Mouse (Mus musculus): ENCODE measurements at regions not wholly inside any gene's neighbourhood (a gene's known extent, or its start where the extent isn't known, plus 50 kb on each side); places are given as distances from the start of the nearest gene placed in this dataset.

- no peak for TF ChIP-seq CTCF (IDR thresholded peaks at IDR 0.05; ENCODE audit: control insufficient read depth, insufficient read depth, low read length)
- TF ChIP-seq POLR2A (IDR thresholded peaks at IDR 0.05; ENCODE audit: borderline replicate concordance, control insufficient read depth, low read depth, low read length) = no peak
- Histone ChIP-seq H3K4me3 (replicated peaks; ENCODE audit: control insufficient read depth, low read depth, low read length) (no peak overlapping the region), H3K27ac (ENCODE audit: control insufficient read depth, insufficient read depth, low read depth, low read length, poor library complexity) (no peak overlapping the region), H3K4me1 (ENCODE audit: control insufficient read depth, insufficient read depth, low read length) (no peaks in the 10 kb centered on the region)
- WGBS = 23% methylated on average over 3 of the region's 3 CpGs
Measured at GRCm38 (mm10) chr5:45027876-45028275, 228.4 kb upstream of the Ldb2 start.

- TF ChIP-seq CTCF (IDR thresholded peaks at IDR 0.05; ENCODE audit: control insufficient read depth, insufficient read depth, low read length) (no peak), POLR2A (IDR thresholded peaks at IDR 0.05; ENCODE audit: borderline replicate concordance, control insufficient read depth, low read depth, low read length) (no peak)
- WGBS = 94% methylated on average over 2 of the region's 2 CpGs
- Histone ChIP-seq H3K27ac (ENCODE audit: control insufficient read depth, insufficient read depth, low read depth, low read length, poor library complexity) (no peak overlapping the region), H3K4me3 (replicated peaks; ENCODE audit: control insufficient read depth, low read depth, low read length) (no peak overlapping the region), H3K4me1 (ENCODE audit: control insufficient read depth, insufficient read depth, low read length) (no peaks in the 10 kb centered on the region)
Measured at GRCm38 (mm10) chr5:45025383-45025782, 225.9 kb upstream of the Ldb2 start.

GRCm38 (mm10) chr5:45007930-45008329 is 208.4 kb upstream of the Ldb2 start:
- no peak overlapping the region for H3K4me3 ChIP-seq (replicated peaks; ENCODE audit: control insufficient read depth, low read depth, low read length)
- no peak for TF ChIP-seq POLR2A (IDR thresholded peaks at IDR 0.05; ENCODE audit: borderline replicate concordance, control insufficient read depth, low read depth, low read length)
- TF ChIP-seq CTCF (IDR thresholded peaks at IDR 0.05; ENCODE audit: control insufficient read depth, insufficient read depth, low read length) = no peak

GRCm38 (mm10) chr5:45000996-45001395 is 201.5 kb upstream of the Ldb2 start:
- Histone ChIP-seq H3K27ac (ENCODE audit: control insufficient read depth, insufficient read depth, low read depth, low read length, poor library complexity) (no peak overlapping the region), H3K4me1 (ENCODE audit: control insufficient read depth, insufficient read depth, low read length) (no peaks in the 10 kb centered on the region), H3K4me3 (replicated peaks; ENCODE audit: control insufficient read depth, low read depth, low read length) (no peak overlapping the region)
- TF ChIP-seq CTCF (IDR thresholded peaks at IDR 0.05; ENCODE audit: control insufficient read depth, insufficient read depth, low read length) = no peak
- no peak for TF ChIP-seq POLR2A (IDR thresholded peaks at IDR 0.05; ENCODE audit: borderline replicate concordance, control insufficient read depth, low read depth, low read length)

More at GRCm38 (mm10) chr5:45007930-45008329, 208.4 kb upstream of the Ldb2 start:
- H3K27ac ChIP-seq (ENCODE audit: control insufficient read depth, insufficient read depth, low read depth, low read length, poor library complexity) = no peak overlapping the region
- WGBS = 69% methylated on average over 2 of the region's 2 CpGs
- no peaks in the 10 kb centered on the region for H3K4me1 ChIP-seq (ENCODE audit: control insufficient read depth, insufficient read depth, low read length)

GRCm38 (mm10) chr5:44999032-44999431 is 199.6 kb upstream of the Ldb2 start:
- H3K4me1 ChIP-seq (ENCODE audit: control insufficient read depth, insufficient read depth, low read length) = no peaks in the 10 kb centered on the region
- no peak overlapping the region for H3K4me3 ChIP-seq (replicated peaks; ENCODE audit: control insufficient read depth, low read depth, low read length)
- TF ChIP-seq POLR2A (IDR thresholded peaks at IDR 0.05; ENCODE audit: borderline replicate concordance, control insufficient read depth, low read depth, low read length) (no peak), CTCF (IDR thresholded peaks at IDR 0.05; ENCODE audit: control insufficient read depth, insufficient read depth, low read length) (no peak)
- no peak overlapping the region for H3K27ac ChIP-seq (ENCODE audit: control insufficient read depth, insufficient read depth, low read depth, low read length, poor library complexity)
- 82% methylated on average over 3 of the region's 3 CpGs for WGBS

- no peak overlapping the region for H3K4me3 ChIP-seq (replicated peaks; ENCODE audit: control insufficient read depth, low read depth, low read length)
- WGBS = 71% methylated on average over 9 of the region's 9 CpGs
- no peak for TF ChIP-seq CTCF (IDR thresholded peaks at IDR 0.05; ENCODE audit: control insufficient read depth, insufficient read depth, low read length)
- TF ChIP-seq POLR2A (IDR thresholded peaks at IDR 0.05; ENCODE audit: borderline replicate concordance, control insufficient read depth, low read depth, low read length) = no peak
- H3K27ac ChIP-seq (ENCODE audit: control insufficient read depth, insufficient read depth, low read depth, low read length, poor library complexity) = no peak overlapping the region
- no peaks in the 10 kb centered on the region for H3K4me1 ChIP-seq (ENCODE audit: control insufficient read depth, insufficient read depth, low read length)
Measured at GRCm38 (mm10) chr5:44975456-44976195, 176.1 kb upstream of the Ldb2 start.

GRCm38 (mm10) chr5:44943023-44943921 is 143.8 kb upstream of the Ldb2 start:
- Histone ChIP-seq H3K27ac (ENCODE audit: control insufficient read depth, insufficient read depth, low read depth, low read length, poor library complexity) (no peak overlapping the region), H3K4me1 (ENCODE audit: control insufficient read depth, insufficient read depth, low read length) (no peaks in the 10 kb centered on the region), H3K4me3 (replicated peaks; ENCODE audit: control insufficient read depth, low read depth, low read length) (no peak overlapping the region)
- TF ChIP-seq POLR2A (IDR thresholded peaks at IDR 0.05; ENCODE audit: borderline replicate concordance, control insufficient read depth, low read depth, low read length) (no peak), CTCF (IDR thresholded peaks at IDR 0.05; ENCODE audit: control insufficient read depth, insufficient read depth, low read length) (no peak)
- WGBS = 75% methylated on average over 7 of the region's 7 CpGs

GRCm38 (mm10) chr5:44942575-44942974 is 143.1 kb upstream of the Ldb2 start:
- Histone ChIP-seq H3K4me1 (ENCODE audit: control insufficient read depth, insufficient read depth, low read length) (no peaks in the 10 kb centered on the region), H3K4me3 (replicated peaks; ENCODE audit: control insufficient read depth, low read depth, low read length) (no peak overlapping the region), H3K27ac (ENCODE audit: control insufficient read depth, insufficient read depth, low read depth, low read length, poor library complexity) (no peak overlapping the region)
- WGBS = 65% methylated on average over 2 of the region's 2 CpGs
- no peak for TF ChIP-seq POLR2A (IDR thresholded peaks at IDR 0.05; ENCODE audit: borderline replicate concordance, control insufficient read depth, low read depth, low read length)
- TF ChIP-seq CTCF (IDR thresholded peaks at IDR 0.05; ENCODE audit: control insufficient read depth, insufficient read depth, low read length) = no peak
